Mouse (Mus musculus): ENCODE results near the gene Ramp3. TPM values are rescaled to one million over a fixed set of nuclear protein-coding genes. Genes with fewer than 3 reads are reported as not detected.

Gene Ramp3
- total RNA-seq, 2 experiments from 2014 or later: 13.6 to 26.8 TPM

DNA sequence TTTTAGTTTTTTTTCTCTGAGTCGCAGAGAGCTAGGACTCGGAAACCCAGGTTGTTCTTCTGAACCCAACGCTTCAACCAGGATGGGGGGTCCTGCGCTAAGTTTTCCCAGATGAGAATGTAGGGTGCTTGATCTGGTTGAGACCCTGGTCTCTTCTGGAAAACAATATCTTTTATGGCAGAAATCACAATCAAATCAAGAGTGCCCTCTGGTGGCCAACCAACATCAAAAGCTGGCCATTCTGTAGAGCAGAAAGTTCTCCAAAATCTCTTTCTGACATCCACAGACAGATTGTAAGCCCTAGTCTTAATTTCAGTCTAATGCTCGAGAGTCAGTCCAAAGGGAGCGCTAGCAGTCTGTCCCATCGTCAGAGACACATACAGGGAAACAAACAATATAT is 50.1 kb downstream of the Ramp3 start:
- intact Hi-C loops (cut with DNase I): no loop called here
- DNase-seq (ENCODE audit: low spot score in 2 of 2): no peak

DNA sequence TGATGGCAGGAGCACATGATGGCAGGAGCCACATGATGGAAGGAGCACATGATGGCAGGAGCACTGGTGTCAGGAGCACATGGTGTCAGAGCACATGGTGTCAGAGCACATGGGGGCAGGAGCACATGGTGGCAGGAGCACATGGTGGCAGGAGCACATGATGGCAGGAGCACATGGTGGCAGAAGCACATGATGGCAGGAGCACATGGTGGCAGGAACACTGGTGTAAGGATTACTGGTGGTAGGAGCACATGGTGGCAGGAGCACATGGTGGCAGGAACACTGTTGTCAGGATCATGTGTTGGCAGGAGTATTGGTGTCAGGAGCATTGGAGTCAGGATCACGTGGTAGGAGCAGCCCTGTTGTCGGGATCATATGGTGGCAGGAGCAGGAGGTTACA is 52.1 kb downstream of the Ramp3 start:
- intact Hi-C loops (cut with DNase I): no loop called here
- no peak for DNase-seq (ENCODE audit: low spot score in 2 of 2)

DNA sequence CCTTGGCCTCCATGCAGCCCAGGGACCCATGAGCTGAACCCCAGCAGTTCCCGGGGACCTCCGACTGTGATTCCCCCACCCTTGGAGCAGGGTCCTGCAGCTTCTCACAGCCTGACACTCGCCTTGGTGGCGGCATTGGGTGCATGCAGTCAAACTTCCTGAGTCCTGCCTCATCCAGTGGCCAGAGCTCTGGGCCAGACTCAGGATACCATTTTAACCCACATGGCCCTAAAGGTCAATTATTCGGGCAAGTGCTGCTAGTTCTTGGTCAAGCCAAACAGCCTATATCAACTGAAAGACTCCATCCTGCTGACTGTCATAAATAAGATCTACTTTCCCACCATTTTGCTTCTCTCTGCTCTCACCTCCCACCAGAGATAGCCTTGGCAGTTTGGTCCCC is 62.4 kb downstream of the Ramp3 start:
- intact Hi-C loops (cut with DNase I): no loop called here
- DNase-seq (ENCODE audit: low spot score in 2 of 2): no peak

DNA sequence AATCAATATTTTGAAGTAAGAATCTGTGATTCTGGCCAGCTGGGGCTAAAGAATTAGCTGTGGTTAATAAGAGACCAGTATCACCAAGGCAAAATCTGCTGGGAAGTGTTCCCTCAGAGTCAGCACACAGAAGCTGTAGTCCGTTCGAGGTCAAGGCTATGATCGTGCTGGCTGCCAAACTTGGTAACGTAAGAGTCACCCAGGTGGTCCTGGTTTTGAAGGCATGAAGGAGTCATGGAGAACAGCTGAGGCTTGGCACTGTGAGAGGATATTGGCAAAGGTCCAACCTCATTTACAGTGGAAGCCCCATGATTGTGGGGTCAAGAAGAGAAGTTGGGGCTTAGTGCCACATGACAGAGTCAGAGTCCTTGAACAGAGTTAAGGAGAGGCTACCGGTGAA is 68.6 kb downstream of the Ramp3 start:
- DNase-seq (ENCODE audit: low spot score in 2 of 2): no peak
- intact Hi-C loops (cut with DNase I): no loop called here

Other genes starting within 250 kb of the Ramp3 start
- gene Ppia, start 243.1 kb upstream of the Ramp3 start, total RNA-seq (2021): 1,000 to 10,000 TPM; 1,722 to 2,059 TPM
- gene H2afv, start 214.1 kb upstream of the Ramp3 start, total RNA-seq (2021): 10 to 100 TPM; 41.4 to 43.4 TPM
- gene Purb, start 182.6 kb upstream of the Ramp3 start, total RNA-seq (2021): 100 to 1,000 TPM; 283 to 295 TPM
- 1 to 10 TPM in 1 of 2 experiments, under 1 TPM in 1; 0.57 to 1.3 TPM for gene Myo1g, start 137.6 kb upstream of the Ramp3 start, total RNA-seq (2021)
- 10 to 100 TPM; 56.1 to 64.1 TPM for gene Ccm2, start 111.6 kb upstream of the Ramp3 start, total RNA-seq (2021)
- gene Nacad, start 52.5 kb upstream of the Ramp3 start, total RNA-seq (2021): 10 to 100 TPM; 41.3 to 51.0 TPM
- gene Tbrg4, start 32.5 kb upstream of the Ramp3 start, total RNA-seq (2021): 10 to 100 TPM; 48.3 to 58.7 TPM
- gene Wap, start 19.9 kb upstream of the Ramp3 start, total RNA-seq (2021): not detected
- not detected for gene Gm11983, start 179.1 kb downstream of the Ramp3 start, total RNA-seq (2021)

All from left cerebral cortex, postnatal 36 days (tissue).